Mouse (Mus musculus) T-helper 2 cell (primary cell): ENCODE measurements around the gene Fam45a.

ENCODE experiments used
- in situ Hi-C: fragments of 300-600 bp; cut with MboI, MseI; formaldehyde crosslinking; loops from one replicate; pipeline ENCODE4 v1.15.1; 2025; ENCODE audit warnings: high pct_unique_total_duplicates

The Fam45a gene

DNA sequence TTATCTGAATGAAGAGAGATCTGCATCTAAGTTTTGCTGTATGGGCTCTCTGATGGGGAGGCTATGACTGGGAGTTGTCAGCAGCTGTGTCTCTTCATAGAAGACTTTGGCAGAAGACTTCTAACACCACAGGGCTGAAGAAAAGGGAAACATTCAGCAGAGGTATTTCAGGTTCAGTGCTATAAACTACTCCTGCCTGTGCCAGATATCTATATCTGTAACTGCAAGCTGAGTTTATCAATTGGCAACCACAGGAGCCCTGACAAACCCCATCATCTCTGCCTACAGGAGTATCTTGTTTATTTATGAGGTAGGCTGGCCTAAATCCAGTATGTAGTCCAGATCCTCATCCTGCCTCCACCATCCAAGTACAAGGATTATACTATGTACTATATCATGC is 31.9 kb downstream of the Fam45a start:
- in situ Hi-C loops = loop anchor here (5.0 kb wide), 1 partner anchor 234 kb away; no protein-coding TSS in a partner anchor

DNA sequence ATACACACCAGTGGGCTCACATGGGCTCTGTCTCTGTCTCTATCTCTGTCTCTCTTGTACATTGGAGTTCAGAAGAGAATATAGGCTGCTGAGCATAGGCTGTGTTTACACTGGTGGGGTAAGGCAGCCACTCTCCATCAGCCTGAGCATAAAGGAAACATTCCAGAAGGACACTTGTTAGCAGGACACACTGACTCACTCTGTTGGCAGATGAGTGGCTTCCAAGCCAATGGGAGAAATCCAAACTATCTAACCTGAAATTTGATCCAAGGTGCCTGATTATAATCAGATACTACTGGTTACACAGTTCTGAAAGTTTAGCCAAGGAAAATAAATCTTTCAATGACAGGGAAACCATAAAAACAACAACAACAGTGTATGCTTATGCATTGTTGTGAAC is 34.3 kb downstream of the Fam45a start:
- in situ Hi-C loops = no loop called here

DNA sequence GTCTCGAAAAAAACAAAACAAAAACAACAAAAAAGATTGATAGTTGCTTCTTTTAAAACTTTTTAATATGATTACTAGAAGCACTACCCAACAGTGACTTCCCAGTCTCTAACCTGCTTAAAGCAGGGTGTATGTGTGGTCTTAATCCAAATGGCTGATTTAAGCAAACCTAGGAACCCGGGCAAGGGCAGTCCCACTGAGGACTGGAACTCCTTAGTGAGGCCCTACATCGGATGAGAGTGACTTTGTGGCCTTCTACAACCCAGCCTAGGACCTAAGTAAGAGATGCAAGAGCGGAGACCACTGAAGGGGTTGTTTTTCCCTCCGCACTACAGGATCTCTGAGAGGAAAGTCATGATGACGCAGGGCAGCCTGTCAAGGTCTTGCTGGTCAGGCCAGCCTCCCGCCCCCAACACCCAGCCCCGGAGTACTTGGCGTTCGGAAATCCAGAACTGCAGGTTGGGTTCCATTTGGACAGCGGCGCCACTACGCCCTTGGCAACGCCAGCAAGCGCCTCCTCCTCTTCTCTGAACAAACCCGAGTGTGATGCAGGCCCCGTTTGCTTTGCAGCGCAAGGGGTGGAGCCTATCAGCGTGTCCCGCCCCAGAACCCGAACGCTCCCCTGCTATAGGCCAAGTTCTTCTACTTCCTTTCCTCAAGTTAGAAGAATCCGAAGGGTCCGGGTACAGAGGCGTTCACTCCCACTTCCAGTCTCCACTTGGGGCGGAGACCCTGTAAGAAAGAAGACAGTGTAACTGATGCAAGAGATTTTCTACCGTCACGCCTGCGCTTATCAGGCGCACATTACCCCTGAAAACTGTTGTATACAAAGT is 49.7 kb downstream of the Fam45a start, which contains the start of gene Sfxn4:
Gene Sfxn4, minus strand, starts transcription at position 612 of the 833 bp plus-strand sequence.
- in situ Hi-C loops = no loop called here

DNA sequence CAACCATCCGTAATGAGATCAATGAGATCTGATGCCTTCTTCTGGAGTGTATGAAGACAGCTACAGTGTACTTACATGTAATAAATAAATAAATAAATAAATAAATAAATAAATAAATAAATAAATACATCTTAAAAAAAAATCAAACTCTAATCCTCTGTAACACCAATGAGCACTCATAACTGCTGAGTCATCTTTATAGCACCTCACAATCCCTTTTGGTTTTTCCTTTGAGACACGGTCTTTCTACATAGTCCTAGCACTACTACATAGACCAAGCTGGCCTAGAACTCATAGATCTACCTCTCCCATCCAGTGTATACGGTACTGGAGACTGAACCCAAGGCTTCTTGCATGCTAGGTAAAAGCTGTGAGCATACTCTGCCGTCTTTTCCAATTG is 54.8 kb downstream of the Fam45a start:
- in situ Hi-C loops = loop anchor here (5.0 kb wide), 1 partner anchor 69 kb away; no protein-coding TSS in a partner anchor

DNA sequence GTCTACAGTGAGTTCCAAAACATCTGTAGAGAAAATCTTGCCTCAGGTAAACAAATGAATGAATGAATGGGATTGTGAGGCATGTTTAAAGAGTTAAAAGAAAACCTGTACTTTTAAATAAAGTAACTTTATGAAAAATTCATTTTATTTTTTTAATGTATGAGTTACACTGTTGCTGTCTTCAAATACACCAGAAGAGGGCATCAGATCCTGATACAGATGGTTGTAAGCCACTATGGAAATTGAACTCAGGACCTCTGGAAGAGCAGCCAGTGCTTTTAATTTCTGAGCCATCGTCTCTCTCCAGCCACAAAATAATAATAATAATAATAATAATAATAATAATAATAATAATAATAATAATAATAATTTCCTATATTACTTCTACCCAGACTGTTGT is 59.1 kb downstream of the Fam45a start:
- in situ Hi-C loops = no loop called here

DNA sequence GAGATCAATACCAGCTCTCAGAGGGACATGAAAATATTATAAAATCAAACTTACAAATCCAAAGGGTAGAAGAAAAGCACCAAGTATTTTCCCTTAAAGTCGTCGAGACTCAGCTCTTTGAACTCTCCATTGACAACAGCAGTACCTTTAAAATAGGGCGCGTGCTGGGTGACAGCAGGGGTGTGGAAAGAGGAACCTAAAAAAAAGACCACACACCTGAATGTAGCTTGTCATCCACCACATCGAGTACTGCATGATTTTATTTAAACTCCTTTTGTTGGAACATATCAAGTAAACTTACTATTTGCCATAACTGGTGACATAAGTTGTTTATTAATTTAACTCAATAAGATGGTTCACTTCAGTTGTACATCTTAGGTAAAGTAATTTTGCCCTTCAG is 60.0 kb downstream of the Fam45a start:
- in situ Hi-C loops = no loop called here

DNA sequence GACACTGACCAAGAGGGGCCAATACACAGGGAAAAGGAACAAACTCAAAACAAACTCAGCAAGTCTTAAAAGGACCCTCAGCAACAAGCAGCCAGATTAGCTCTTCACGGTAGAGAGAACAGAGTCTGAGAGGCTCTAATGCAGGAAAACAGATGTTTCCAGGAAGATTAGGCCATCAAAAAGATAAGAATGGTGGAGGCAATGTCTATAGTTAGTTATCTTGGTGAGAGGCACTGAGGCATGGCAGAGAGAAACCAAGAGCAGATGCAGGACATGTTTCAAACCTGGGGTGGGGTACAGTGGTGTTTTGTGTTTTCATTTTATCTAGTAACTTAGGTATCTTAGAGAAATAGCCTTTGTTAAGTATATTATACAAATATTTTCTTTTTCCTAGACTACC is 60.9 kb downstream of the Fam45a start:
- in situ Hi-C loops = no loop called here

DNA sequence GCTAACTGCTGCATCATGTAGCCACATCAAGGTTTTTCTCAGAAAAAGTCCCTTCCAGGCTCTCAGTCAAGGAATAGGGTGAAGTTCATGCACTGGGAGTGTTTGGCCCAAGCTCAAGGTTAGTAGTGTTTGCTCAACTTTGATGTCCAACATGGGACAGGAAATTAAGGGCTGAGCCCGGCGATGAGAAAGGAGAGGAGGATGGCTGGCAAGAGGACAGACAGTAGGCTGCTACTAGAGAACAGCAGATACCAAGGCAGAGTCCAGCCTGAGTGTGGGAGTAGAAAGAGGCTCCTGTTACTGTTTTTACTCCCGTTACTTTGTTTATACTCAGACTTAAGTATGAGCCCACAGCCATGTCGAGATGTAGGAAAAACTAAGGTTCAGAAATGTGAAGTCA is 62.1 kb downstream of the Fam45a start:
- in situ Hi-C loops = no loop called here

DNA sequence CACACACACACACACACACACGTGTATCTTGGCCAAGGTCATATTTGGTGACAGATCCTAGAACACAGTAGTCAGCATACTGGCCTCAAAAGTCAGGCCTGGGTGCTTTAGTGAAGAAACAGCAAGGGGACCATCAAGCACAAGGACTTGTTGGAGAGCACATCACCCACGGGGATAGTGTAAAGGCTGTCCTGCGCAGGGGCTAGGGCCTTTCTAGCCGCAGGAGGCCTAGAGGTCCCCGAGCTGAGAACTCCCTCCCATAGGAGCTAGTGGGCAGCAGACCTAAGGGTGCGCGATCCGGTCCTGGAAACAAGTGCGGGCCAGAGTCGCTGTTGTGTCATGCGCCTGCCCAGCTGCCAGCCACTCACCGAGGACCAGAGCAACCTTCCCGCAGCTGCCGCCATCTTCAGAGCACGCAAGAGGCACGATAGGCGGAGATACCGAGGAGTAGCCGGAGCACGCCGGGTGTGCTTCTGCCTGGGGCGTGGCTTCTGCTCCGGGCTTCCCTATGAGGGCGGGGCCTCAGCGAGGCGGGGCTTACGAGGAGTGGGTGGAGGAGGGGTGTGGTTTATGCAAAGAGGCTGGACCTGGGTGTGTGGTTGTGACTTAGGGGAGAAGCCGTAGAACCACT is 62.8 kb downstream of the Fam45a start, which contains the start of gene Prdx3:
Gene Prdx3, minus strand, starts transcription at position 493 of the 631 bp plus-strand sequence.
- in situ Hi-C loops = no loop called here

DNA sequence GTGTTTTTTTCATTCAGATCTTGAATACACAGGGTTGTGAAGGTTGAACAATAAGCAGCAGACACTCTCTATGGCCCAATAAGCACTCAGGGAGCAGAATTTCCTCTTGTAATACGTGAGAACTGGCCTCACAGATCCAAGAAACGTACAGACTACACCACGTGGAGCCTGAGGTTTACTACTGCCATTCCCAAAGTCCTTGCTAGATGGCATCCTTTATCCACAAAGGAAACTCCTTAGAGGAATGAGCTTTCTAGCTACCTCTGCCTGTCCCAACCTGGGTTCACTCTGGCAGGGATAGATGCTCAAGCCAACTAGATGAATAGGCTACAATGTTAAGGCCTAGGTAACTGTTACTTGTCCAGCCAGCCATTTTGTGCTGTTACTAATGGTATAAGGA is 71.7 kb downstream of the Fam45a start:
- in situ Hi-C loops = no loop called here
